Mouse (Mus musculus) frontal cortex, postnatal 10 days (tissue): ENCODE measurements around the gene Dpp6.

Source experiments
- DNase-seq, 2 experiments: peaks; one replicate each; pipeline ENCODE4 v3.0.0; 2022; ENCODE audit warnings: low spot score in 2 of 2, mixed read lengths in 1 of 2

The Dpp6 gene

GRCm38 (mm10) chr5:27659781-27660180 is 842.8 kb downstream of the Dpp6 start:
- no peak for DNase-seq

- DNase-seq = no peak
Measured at GRCm38 (mm10) chr5:27664111-27664510, 847.1 kb downstream of the Dpp6 start.

GRCm38 (mm10) chr5:27671487-27671886 is 854.5 kb downstream of the Dpp6 start:
- no peak for DNase-seq

GRCm38 (mm10) chr5:27677247-27677666 is 860.3 kb downstream of the Dpp6 start:
- peak; percentile 46 to 70 for DNase-seq

- DNase-seq = no peak
Measured at GRCm38 (mm10) chr5:27679151-27679550, 862.1 kb downstream of the Dpp6 start.

- no peak for DNase-seq
Measured at GRCm38 (mm10) chr5:27680476-27680875, 863.5 kb downstream of the Dpp6 start.

- DNase-seq = no peak
Measured at GRCm38 (mm10) chr5:27685162-27685561, 868.2 kb downstream of the Dpp6 start.

- DNase-seq = no peak
Measured at GRCm38 (mm10) chr5:27685923-27686322, 868.9 kb downstream of the Dpp6 start.

GRCm38 (mm10) chr5:27687311-27687710 is 870.3 kb downstream of the Dpp6 start:
- no peak for DNase-seq

- DNase-seq = no peak
Measured at GRCm38 (mm10) chr5:27702482-27702881, 885.5 kb downstream of the Dpp6 start.

GRCm38 (mm10) chr5:27705020-27705419 is 888.0 kb downstream of the Dpp6 start:
- DNase-seq = no peak

GRCm38 (mm10) chr5:27706551-27706950 is 889.5 kb downstream of the Dpp6 start:
- no peak for DNase-seq

- no peak for DNase-seq
Measured at GRCm38 (mm10) chr5:27707283-27707682, 890.3 kb downstream of the Dpp6 start.

GRCm38 (mm10) chr5:27708209-27708608 is 891.2 kb downstream of the Dpp6 start:
- DNase-seq = no peak

GRCm38 (mm10) chr5:27711461-27712192 is 894.6 kb downstream of the Dpp6 start:
- no peak for DNase-seq

GRCm38 (mm10) chr5:27714356-27714755 is 897.4 kb downstream of the Dpp6 start:
- DNase-seq = no peak

- DNase-seq = no peak
Measured at GRCm38 (mm10) chr5:27716026-27716425, 899.0 kb downstream of the Dpp6 start.

- DNase-seq = peak in 1 of 2 experiments; percentile 26
Measured at GRCm38 (mm10) chr5:27717301-27717700, 900.3 kb downstream of the Dpp6 start.

GRCm38 (mm10) chr5:27719311-27719710 is 902.3 kb downstream of the Dpp6 start:
- DNase-seq = no peak

- no peak for DNase-seq
Measured at GRCm38 (mm10) chr5:27724460-27724859, 907.5 kb downstream of the Dpp6 start.

- no peak for DNase-seq
Measured at GRCm38 (mm10) chr5:27730666-27731065, 913.7 kb downstream of the Dpp6 start.

- no peak for DNase-seq
Measured at GRCm38 (mm10) chr5:27731392-27731791, 914.4 kb downstream of the Dpp6 start.

- no peak for DNase-seq
Measured at GRCm38 (mm10) chr5:27732288-27732868, 915.4 kb downstream of the Dpp6 start.
